Mouse (Mus musculus) liver, adult (tissue): ENCODE results near the gene Tex2.
A peak's percentile ranks its signal among the peaks of the same experiment; 100 is the strongest.

Experiments
- GATA4 ChIP-seq: IDR thresholded peaks from 2 replicates; pipeline ENCODE4 v1.6.1; 2014; ENCODE audit warnings: mild to moderate bottlenecking, low read length; ENCODE audit not compliant: insufficient replicate concordance

The Tex2 gene

GRCm38 (mm10) chr11:106571026-106571983 lies 41.9 kb downstream of the Tex2 start:
- no peak for TF ChIP-seq GATA4

GRCm38 (mm10) chr11:106568329-106568960 lies 44.8 kb downstream of the Tex2 start:
- no peak for TF ChIP-seq GATA4

GRCm38 (mm10) chr11:106566040-106566785 lies 47.0 kb downstream of the Tex2 start:
- TF ChIP-seq GATA4: no peak

GRCm38 (mm10) chr11:106564261-106564660 lies 49.0 kb downstream of the Tex2 start:
- no peak for TF ChIP-seq GATA4

- TF ChIP-seq GATA4: no peak
Observed at GRCm38 (mm10) chr11:106562707-106563106, 50.5 kb downstream of the Tex2 start.

GRCm38 (mm10) chr11:106559773-106560172 lies 53.5 kb downstream of the Tex2 start:
- no peak for TF ChIP-seq GATA4

- peak; percentile 58; the same call in 1 of the 2 replicates for TF ChIP-seq GATA4
Observed at GRCm38 (mm10) chr11:106558008-106558407, 55.2 kb downstream of the Tex2 start.

GRCm38 (mm10) chr11:106557398-106557797 lies 55.8 kb downstream of the Tex2 start:
- no peak for TF ChIP-seq GATA4

- TF ChIP-seq GATA4: no peak
Observed at GRCm38 (mm10) chr11:106556689-106557088, 56.5 kb downstream of the Tex2 start.

- peak; percentile 26; the same call in 1 of the 2 replicates for TF ChIP-seq GATA4
Observed at GRCm38 (mm10) chr11:106555805-106556615, 57.2 kb downstream of the Tex2 start.

- no peak for TF ChIP-seq GATA4
Observed at GRCm38 (mm10) chr11:106550398-106550797, 62.8 kb downstream of the Tex2 start.

- no peak for TF ChIP-seq GATA4
Observed at GRCm38 (mm10) chr11:106546081-106546480, 67.1 kb downstream of the Tex2 start.

GRCm38 (mm10) chr11:106544916-106545315 lies 68.3 kb downstream of the Tex2 start:
- no peak for TF ChIP-seq GATA4

GRCm38 (mm10) chr11:106544133-106544532 lies 69.1 kb downstream of the Tex2 start:
- no peak for TF ChIP-seq GATA4

- no peak for TF ChIP-seq GATA4
Observed at GRCm38 (mm10) chr11:106543006-106543405, 70.2 kb downstream of the Tex2 start.
